Mouse (Mus musculus): ENCODE data around the gene Irf2bpl. TPM values are rescaled to one million over a fixed set of nuclear protein-coding genes. Genes with fewer than 3 reads are reported as not detected.

Irf2bpl gene
- polyA plus RNA-seq, 1 experiment from 2014 or later: 2.3 TPM

DNA sequence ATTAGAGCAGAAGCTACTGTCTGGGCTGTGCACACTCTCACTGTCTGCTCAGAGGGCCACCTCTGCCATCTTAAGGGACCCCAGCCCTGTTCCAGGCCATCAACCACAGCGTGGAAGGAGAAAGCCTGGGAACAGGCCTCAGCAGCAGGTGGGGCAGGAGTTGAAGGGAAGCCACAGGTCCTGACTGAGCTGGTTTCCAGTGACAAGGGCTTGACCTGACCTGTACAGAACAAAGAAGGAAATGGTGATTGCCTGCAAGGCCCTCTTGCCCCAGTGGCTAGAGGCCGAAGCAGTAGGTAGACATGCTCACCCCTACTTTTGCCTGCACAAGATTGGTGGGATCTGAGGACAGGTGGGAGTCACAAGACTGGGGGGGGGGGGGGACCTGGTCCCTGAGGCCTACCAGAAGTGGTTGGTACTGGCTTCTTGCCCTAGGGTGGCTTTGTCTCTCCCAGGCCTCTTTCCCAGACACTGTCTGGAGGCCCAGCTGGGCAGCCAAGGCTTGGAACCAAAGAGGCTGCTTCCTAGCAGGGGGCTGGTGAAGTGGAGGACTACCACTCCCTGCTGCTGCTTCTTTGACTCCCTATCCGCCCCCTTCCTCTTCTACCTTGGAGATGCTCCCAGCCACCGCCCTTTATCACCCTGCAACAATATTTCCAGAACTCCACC, 12.8 kb downstream of the Irf2bpl start:
- WGBS (ENCODE audit: insufficient replicate concordance): 70% methylated on average over 4 of the region's 4 CpGs
- Histone ChIP-seq H3K9ac (ENCODE audit: low read depth, low read length) (no peak overlapping the region), H3K4me1 (ENCODE audit: control insufficient read depth, low read depth, low read length) (no peaks in the 10 kb centered on the region), H3K4me3 (ENCODE audit: low read depth, low read length) (no peak overlapping the region), H3K36me3 (ENCODE audit: control insufficient read depth, insufficient read depth) (no peaks in the 10 kb centered on the region), H3K9me3 (replicated peaks; ENCODE audit: control insufficient read depth, low read length) (no peaks in the 10 kb centered on the region), H3K4me2 (ENCODE audit: low read depth, low read length) (no peak overlapping the region), H3K27me3 (ENCODE audit: control insufficient read depth, insufficient read depth, low read depth, low read length) (no peaks in the 10 kb centered on the region), H3K27ac (ENCODE audit: low read length) (no peak overlapping the region)
- ATAC-seq (ENCODE audit: low read depth): no peak

DNA sequence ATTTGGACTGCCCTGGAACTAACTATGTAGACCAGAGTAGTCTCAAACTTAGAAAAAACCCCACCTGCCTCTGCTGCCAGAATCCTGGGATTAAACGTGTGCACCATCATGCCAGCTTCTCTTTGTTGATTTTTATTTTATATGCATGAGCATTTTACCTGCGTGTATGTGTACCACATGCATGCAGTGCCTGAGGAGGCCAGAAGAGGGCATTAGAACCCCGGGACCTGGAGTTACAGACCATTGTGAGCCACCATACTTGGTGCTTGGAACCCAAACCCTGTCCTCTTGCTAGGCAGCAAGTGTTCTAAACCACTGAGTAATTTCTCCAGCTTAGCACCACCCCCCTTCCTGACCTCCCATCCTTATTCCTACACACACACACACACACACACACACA, 13.6 kb downstream of the Irf2bpl start:
- no peaks in the 10 kb centered on the region for H3K9me3 ChIP-seq (replicated peaks; ENCODE audit: control insufficient read depth, low read length)
- H3K27ac ChIP-seq (ENCODE audit: low read length): no peak overlapping the region
- no peak overlapping the region for H3K4me2 ChIP-seq (ENCODE audit: low read depth, low read length)
- H3K36me3 ChIP-seq (ENCODE audit: control insufficient read depth, insufficient read depth): no peaks in the 10 kb centered on the region
- no peaks in the 10 kb centered on the region for H3K4me1 ChIP-seq (ENCODE audit: control insufficient read depth, low read depth, low read length)
- no peaks in the 10 kb centered on the region for H3K27me3 ChIP-seq (ENCODE audit: control insufficient read depth, insufficient read depth, low read depth, low read length)
- H3K4me3 ChIP-seq (ENCODE audit: low read depth, low read length): no peak overlapping the region
- ATAC-seq (ENCODE audit: low read depth): no peak
- 70% methylated on average over 3 of the region's 3 CpGs for WGBS (ENCODE audit: insufficient replicate concordance)
- no peak overlapping the region for H3K9ac ChIP-seq (ENCODE audit: low read depth, low read length)

DNA sequence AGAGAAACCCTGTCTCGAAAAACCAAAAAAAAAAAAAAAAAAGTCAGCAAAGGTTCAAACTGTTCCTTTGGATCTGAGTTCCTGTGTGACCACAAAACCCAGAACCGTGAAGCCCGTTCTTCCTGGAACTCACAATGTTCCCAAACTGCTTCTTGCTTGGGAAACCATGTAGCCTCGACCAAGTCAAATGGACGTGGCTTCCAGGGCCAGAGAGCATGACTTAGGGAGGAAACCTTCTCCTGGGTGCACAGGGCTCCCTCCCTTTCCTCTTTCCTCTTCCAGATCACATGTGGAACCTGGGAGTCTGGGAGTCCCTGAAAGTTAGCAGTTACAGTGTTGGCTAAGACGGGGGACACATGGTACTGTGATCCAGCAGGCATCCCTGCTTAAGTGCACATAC, 14.8 kb downstream of the Irf2bpl start:
- Histone ChIP-seq H3K27me3 (ENCODE audit: control insufficient read depth, insufficient read depth, low read depth, low read length) (no peaks in the 10 kb centered on the region), H3K27ac (ENCODE audit: low read length) (no peak overlapping the region), H3K4me3 (ENCODE audit: low read depth, low read length) (no peak overlapping the region), H3K9ac (ENCODE audit: low read depth, low read length) (no peak overlapping the region), H3K9me3 (replicated peaks; ENCODE audit: control insufficient read depth, low read length) (no peaks in the 10 kb centered on the region), H3K4me2 (ENCODE audit: low read depth, low read length) (no peak overlapping the region), H3K4me1 (ENCODE audit: control insufficient read depth, low read depth, low read length) (no peaks in the 10 kb centered on the region), H3K36me3 (ENCODE audit: control insufficient read depth, insufficient read depth) (no peaks in the 10 kb centered on the region)
- 62% methylated on average over 5 of the region's 6 CpGs for WGBS (ENCODE audit: insufficient replicate concordance)
- no peak for ATAC-seq (ENCODE audit: low read depth)

DNA sequence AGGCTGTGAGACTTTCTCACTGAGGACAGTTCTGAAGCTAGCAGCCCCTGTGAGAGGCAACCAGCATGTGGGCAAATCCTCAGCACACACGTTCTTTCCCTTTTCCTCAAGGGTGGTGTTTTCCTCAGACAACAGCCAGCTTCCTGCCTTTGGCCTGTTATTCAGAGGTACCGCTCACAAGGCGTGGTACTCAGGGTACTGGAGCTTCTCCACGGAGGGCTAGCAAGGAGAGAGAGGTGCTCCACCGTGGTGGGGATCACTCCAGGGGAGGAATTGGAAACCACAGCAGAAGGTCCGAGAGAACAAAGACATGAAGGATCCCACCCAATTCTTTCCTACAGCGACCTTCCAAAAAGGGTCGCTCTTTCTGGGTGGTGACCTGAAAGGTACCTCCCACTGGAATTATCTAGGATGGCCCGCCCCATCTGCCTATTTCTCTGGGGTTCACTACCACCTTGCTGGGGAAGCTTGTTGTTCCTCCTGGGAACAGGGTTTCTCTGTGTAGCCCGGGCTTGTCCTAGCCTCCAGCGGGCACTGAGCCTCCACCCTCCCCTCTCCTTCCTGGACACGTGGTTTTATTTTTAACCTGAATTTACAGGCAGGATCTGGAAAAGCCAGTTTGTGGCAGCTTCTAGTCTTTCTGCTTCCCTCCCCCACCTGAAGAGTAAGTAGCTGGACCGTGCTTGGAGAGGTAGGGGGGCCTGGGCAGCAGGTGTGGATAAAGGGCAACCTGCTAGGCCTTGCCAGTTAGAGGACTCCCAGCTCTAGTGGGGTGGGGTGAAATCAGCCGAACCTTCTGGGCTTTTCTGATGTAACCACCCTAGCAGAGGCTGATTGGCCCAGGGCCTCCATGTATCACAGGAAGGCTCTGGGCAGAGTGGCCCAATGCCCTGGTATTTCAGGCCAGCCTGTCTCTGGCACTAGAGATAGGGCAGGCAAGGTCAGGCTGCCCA, 17.1 kb downstream of the Irf2bpl start:
- Histone ChIP-seq H3K9ac (ENCODE audit: low read depth, low read length) (no peak overlapping the region), H3K27ac (ENCODE audit: low read length) (no peak overlapping the region), H3K9me3 (replicated peaks; ENCODE audit: control insufficient read depth, low read length) (no peaks in the 10 kb centered on the region), H3K4me1 (ENCODE audit: control insufficient read depth, low read depth, low read length) (no peaks in the 10 kb centered on the region), H3K4me2 (ENCODE audit: low read depth, low read length) (no peak overlapping the region), H3K27me3 (ENCODE audit: control insufficient read depth, insufficient read depth, low read depth, low read length) (no peaks in the 10 kb centered on the region), H3K4me3 (ENCODE audit: low read depth, low read length) (no peak overlapping the region), H3K36me3 (ENCODE audit: control insufficient read depth, insufficient read depth) (no peaks in the 10 kb centered on the region)
- no peak; the same call in 1 of the 2 replicates for ATAC-seq (ENCODE audit: low read depth)
- 42% methylated on average over 14 of the region's 14 CpGs for WGBS (ENCODE audit: insufficient replicate concordance)

DNA sequence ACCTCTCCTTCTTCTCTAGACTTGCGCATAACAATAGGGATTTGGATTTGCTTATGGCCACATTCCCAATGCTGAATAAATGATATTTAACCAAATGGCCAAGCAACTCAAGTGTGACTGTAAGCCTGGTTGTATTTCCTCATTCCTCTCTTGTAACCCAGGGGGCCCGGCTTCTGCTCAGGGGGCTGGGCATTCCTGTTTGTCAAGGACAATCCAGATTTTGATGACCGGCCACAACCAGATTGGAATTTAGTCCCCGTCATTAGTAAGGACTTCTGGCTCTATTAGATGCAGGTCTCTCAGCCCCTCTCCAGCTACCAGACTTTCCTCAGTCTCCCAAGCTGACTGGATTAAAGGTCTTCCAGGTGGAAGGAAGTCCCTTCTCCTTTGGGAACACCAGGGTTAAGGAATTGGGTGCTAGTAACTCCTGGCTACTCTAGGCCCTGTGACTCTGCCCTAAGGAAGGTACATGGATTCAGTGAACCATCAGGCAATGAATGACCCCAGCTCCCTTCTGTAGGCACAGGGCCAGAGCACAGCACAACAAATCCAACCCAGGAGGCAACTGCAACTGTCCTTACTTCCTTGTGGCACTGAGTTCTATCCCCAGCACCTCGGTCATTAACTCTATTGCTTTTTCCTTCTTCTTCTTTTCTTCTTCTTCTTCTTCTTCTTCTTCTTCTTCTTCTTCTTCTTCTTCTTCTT, 20.1 kb downstream of the Irf2bpl start:
- no peaks in the 10 kb centered on the region for H3K27me3 ChIP-seq (ENCODE audit: control insufficient read depth, insufficient read depth, low read depth, low read length)
- H3K36me3 ChIP-seq (ENCODE audit: control insufficient read depth, insufficient read depth): no peaks in the 10 kb centered on the region
- peaks cover 10% of the 10 kb centered on the region for H3K4me1 ChIP-seq (ENCODE audit: control insufficient read depth, low read depth, low read length)
- no peak overlapping the region for H3K4me3 ChIP-seq (ENCODE audit: low read depth, low read length)
- H3K9ac ChIP-seq (ENCODE audit: low read depth, low read length): no peak overlapping the region
- H3K4me2 ChIP-seq (ENCODE audit: low read depth, low read length): no peak overlapping the region
- 68% methylated on average over 5 of the region's 5 CpGs for WGBS (ENCODE audit: insufficient replicate concordance)
- H3K9me3 ChIP-seq (replicated peaks; ENCODE audit: control insufficient read depth, low read length): no peaks in the 10 kb centered on the region
- ATAC-seq (ENCODE audit: low read depth): no peak
- no peak overlapping the region for H3K27ac ChIP-seq (ENCODE audit: low read length)

DNA sequence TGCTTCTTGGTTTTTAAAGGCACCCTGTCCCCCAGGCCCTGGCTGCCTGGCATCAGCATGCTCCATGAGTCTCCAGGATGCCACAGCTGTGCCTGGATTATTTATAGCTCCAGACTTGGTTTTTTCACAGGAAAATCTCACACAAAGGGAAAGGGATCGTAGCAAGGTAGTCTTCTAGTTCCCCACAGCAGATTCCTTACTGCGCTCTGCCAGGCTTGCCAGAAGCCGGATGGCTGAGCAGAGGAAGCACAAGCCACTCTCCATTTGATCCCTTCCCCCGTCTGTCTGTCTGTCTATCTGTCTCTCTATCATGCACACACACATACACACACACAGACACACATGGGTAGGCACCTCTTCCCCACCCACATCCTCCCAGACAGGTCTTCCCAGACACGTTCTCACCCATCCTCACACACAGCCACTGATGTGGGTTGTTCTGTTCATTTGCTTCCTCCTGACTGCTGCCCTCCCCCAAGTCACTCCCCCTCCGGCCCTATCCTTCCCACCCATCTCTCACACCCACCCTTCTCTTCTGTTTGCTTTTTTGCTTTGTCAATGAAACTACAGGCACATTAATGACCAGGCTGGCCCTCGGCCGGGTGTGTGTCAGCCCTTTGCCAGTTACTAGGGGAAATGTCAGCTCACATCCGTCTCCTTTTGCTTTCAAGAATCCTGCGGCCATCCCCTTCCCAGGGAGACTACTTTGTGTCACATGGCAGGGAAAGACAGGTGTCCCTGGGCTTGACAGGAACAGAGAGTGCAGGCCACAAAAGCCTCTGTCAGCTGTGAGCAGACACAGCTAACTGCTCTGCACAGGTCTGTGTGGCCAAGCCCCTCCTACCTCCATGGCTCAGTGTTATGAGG, 24.4 kb downstream of the Irf2bpl start:
- H3K9ac ChIP-seq (ENCODE audit: low read depth, low read length): no peak overlapping the region
- no peak overlapping the region for H3K4me2 ChIP-seq (ENCODE audit: low read depth, low read length)
- peak; percentile 27; the same call in 1 of the 2 replicates for ATAC-seq (ENCODE audit: low read depth)
- H3K36me3 ChIP-seq (ENCODE audit: control insufficient read depth, insufficient read depth): no peaks in the 10 kb centered on the region
- H3K4me3 ChIP-seq (ENCODE audit: low read depth, low read length): no peak overlapping the region
- peaks cover 19% of the 10 kb centered on the region for H3K4me1 ChIP-seq (ENCODE audit: control insufficient read depth, low read depth, low read length)
- 44% methylated on average over 10 of the region's 10 CpGs for WGBS (ENCODE audit: insufficient replicate concordance)
- H3K9me3 ChIP-seq (replicated peaks; ENCODE audit: control insufficient read depth, low read length): no peaks in the 10 kb centered on the region
- H3K27ac ChIP-seq (ENCODE audit: low read length): no peak overlapping the region
- no peaks in the 10 kb centered on the region for H3K27me3 ChIP-seq (ENCODE audit: control insufficient read depth, insufficient read depth, low read depth, low read length)

DNA sequence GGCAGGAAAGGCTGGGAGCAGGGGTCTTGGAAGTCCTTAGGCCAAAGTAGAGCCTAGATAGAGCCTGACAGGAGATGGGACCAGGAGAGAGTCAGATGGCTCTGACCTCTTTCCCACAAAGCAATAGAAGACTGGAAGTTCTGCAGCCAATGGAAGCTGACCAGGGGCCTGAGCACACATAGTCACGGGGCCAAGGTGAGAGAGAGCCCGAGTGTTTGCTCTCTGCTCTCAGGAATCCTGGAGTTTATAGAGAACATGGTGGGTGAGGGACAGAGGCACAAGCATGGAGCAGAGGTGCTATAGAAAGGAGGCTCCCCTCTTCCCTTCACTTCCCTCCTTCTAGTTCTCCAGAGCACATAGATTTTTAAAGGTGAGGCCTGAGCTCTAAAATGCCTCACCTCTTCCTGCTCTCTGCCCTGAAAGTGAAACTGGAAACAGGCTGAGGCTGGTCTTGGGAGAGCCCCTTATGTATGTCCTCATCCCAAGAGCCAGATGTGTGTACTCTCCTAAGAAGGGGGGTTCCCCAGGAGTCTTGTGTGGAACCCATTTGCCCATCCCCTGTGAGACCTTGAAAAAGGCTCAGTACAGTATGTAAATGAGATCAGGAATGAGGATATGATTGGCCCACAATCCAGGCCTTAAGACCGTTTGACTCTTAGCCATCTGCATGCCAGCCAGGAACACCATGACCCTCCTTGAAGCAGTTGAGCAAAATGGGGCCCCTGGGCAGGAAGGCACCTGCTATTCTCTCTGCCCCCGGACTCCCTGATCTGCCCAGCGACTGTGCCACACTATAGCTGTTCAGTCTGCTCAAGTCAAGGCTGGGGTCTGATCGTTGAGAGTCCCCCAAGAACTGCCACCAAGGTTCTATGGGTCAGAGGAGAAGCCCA, 25.4 kb downstream of the Irf2bpl start:
- no peaks in the 10 kb centered on the region for H3K9me3 ChIP-seq (replicated peaks; ENCODE audit: control insufficient read depth, low read length)
- H3K27me3 ChIP-seq (ENCODE audit: control insufficient read depth, insufficient read depth, low read depth, low read length): no peaks in the 10 kb centered on the region
- H3K9ac ChIP-seq (ENCODE audit: low read depth, low read length): no peak overlapping the region
- 52% methylated on average over 6 of the region's 6 CpGs for WGBS (ENCODE audit: insufficient replicate concordance)
- no peak overlapping the region for H3K4me3 ChIP-seq (ENCODE audit: low read depth, low read length)
- H3K36me3 ChIP-seq (ENCODE audit: control insufficient read depth, insufficient read depth): no peaks in the 10 kb centered on the region
- H3K27ac ChIP-seq (ENCODE audit: low read length): no peak overlapping the region
- peaks cover 19% of the 10 kb centered on the region for H3K4me1 ChIP-seq (ENCODE audit: control insufficient read depth, low read depth, low read length)
- H3K4me2 ChIP-seq (ENCODE audit: low read depth, low read length): no peak overlapping the region
- peak; percentile 58 for ATAC-seq (ENCODE audit: low read depth)

DNA sequence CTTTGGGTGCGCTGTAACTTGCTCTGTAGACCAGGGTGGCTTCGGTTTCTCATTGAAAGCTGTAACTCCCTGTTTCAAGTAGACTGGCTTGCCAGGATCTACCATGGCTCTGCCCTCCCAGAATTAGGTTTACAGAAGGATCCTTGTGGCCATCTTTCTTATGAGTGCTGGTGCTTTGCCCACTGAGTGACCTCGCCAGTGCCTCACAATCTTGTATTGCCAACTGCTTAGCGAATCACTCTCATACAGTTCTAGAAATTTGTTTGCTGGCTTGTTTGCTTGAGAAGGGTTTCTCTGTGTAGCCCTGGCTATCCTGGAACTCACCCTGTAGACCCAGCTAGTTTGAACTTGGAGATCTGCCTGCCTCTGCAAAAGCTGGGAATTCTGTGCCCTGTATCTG, 26.1 kb downstream of the Irf2bpl start:
- Histone ChIP-seq H3K9ac (ENCODE audit: low read depth, low read length) (no peak overlapping the region), H3K4me2 (ENCODE audit: low read depth, low read length) (no peak overlapping the region), H3K4me1 (ENCODE audit: control insufficient read depth, low read depth, low read length) (peaks cover 19% of the 10 kb centered on the region), H3K36me3 (ENCODE audit: control insufficient read depth, insufficient read depth) (no peaks in the 10 kb centered on the region), H3K27me3 (ENCODE audit: control insufficient read depth, insufficient read depth, low read depth, low read length) (no peaks in the 10 kb centered on the region), H3K4me3 (ENCODE audit: low read depth, low read length) (no peak overlapping the region), H3K9me3 (replicated peaks; ENCODE audit: control insufficient read depth, low read length) (no peaks in the 10 kb centered on the region), H3K27ac (ENCODE audit: low read length) (no peak overlapping the region)
- 73% methylated on average over 4 of the region's 4 CpGs for WGBS (ENCODE audit: insufficient replicate concordance)
- no peak for ATAC-seq (ENCODE audit: low read depth)
